Mouse (Mus musculus) heart, embryonic 13.5 days (tissue): Measurements from ENCODE around the gene Kiss1r. TPM values are rescaled to one million over a fixed set of nuclear protein-coding genes. Genes with fewer than 3 reads are reported as not detected.
A peak's percentile ranks its signal among the peaks of the same experiment; 100 is the strongest.

Source experiments
- ATAC-seq: fragments of 200-750 bp; cut with Nextera tagmentation; 2 replicates; pipeline ENCODE4 v1.8.0; 2017; ENCODE audit warnings: moderate TSS enrichment; ENCODE audit not compliant: insufficient number of reproducible peaks, low FRiP score, low TSS enrichment; ENCODE audit errors: extremely low read depth
- H3K27ac ChIP-seq: fragments of 300-500 bp; sonication (generic); replicated peaks from 2 replicates; pipeline ENCODE4 v1.5.1; 2015; ENCODE audit warnings: moderate library complexity, mild to moderate bottlenecking, inconsistent platforms
- H3K27me3 ChIP-seq: fragments of 300-500 bp; sonication (generic); replicated peaks from 2 replicates; pipeline ENCODE4 v1.6.1; 2015; ENCODE audit warnings: mild to moderate bottlenecking, inconsistent platforms
- H3K36me3 ChIP-seq: fragments of 300-500 bp; sonication (generic); 2 replicates; pipeline ENCODE4 v1.6.1; 2015; ENCODE audit warnings: mild to moderate bottlenecking, inconsistent platforms
- H3K4me1 ChIP-seq: fragments of 300-500 bp; sonication (generic); 2 replicates; pipeline ENCODE4 v1.6.1; 2015; ENCODE audit warnings: inconsistent platforms
- H3K4me2 ChIP-seq: fragments of 300-500 bp; sonication (generic); 2 replicates; pipeline ENCODE4 v1.6.1; 2015; ENCODE audit warnings: inconsistent platforms, mild to moderate bottlenecking, moderate library complexity
- H3K4me3 ChIP-seq: fragments of 300-500 bp; sonication (generic); 2 replicates; pipeline ENCODE4 v1.5.1; 2015; ENCODE audit warnings: moderate library complexity, mild to moderate bottlenecking, inconsistent platforms
- H3K9ac ChIP-seq: fragments of 300-500 bp; sonication (generic); 2 replicates; pipeline ENCODE4 v1.6.1; 2015; ENCODE audit warnings: inconsistent platforms, mild to moderate bottlenecking, moderate library complexity
- H3K9me3 ChIP-seq: fragments of 300-500 bp; sonication (generic); 2 replicates; pipeline ENCODE4 v1.6.1; 2016; ENCODE audit warnings: inconsistent platforms
- WGBS: fragments of 180-500 bp; shearing (Covaris S2); methylation state at CpG from one replicate; pipeline ENCODE4 v1.1.7; 2015; ENCODE audit warnings: mixed read lengths; 5-methylcytosine and 5-hydroxymethylcytosine counted together
- polyA plus RNA-seq: library from polyadenylated mRNA; unstranded; fragments of >200 nt; fragmentation: Nextera tagmentation; extraction: Ambion mirVana; gene quantifications from 2 replicates; pipeline ENCODE4 v1.2.1, GENCODE M21; 2015

Kiss1r gene
- polyA plus RNA-seq, 1 experiment from 2014 or later, result 0.67 TPM

- Histone ChIP-seq H3K9ac (no peak overlapping the region), H3K9me3 (no peaks in the 10 kb centered on the region), H3K4me3 (no peak overlapping the region), H3K27me3 (no peaks in the 10 kb centered on the region), H3K4me2 (no peak overlapping the region), H3K36me3 (peaks cover 81% of the 10 kb centered on the region), H3K27ac (no peak overlapping the region), H3K4me1 (peaks cover 7% of the 10 kb centered on the region; the same call in 1 of the 2 replicates)
- ATAC-seq, result no peak
- WGBS, result 48% methylated on average over 20 of the region's 20 CpGs
Measured at GRCm38 (mm10) chr10:79897316-79898245, 19.2 kb upstream of the Kiss1r start.

- no peaks in the 10 kb centered on the region for H3K4me1 ChIP-seq
- H3K9me3 ChIP-seq, result no peaks in the 10 kb centered on the region
- H3K27me3 ChIP-seq, result no peaks in the 10 kb centered on the region
- peaks cover 97% of the 10 kb centered on the region for H3K36me3 ChIP-seq
- no peak overlapping the region for H3K4me2 ChIP-seq
- no peak overlapping the region for H3K27ac ChIP-seq
- no peak overlapping the region for H3K9ac ChIP-seq
- no peak overlapping the region for H3K4me3 ChIP-seq
- no peak for ATAC-seq
- 83% methylated on average over 2 of the region's 2 CpGs for WGBS
Measured at GRCm38 (mm10) chr10:79900951-79901410, 15.8 kb upstream of the Kiss1r start.

- no peak overlapping the region for H3K4me2 ChIP-seq
- 94% methylated on average over 9 of the region's 9 CpGs for WGBS
- H3K4me3 ChIP-seq, result no peak overlapping the region
- no peak overlapping the region for H3K27ac ChIP-seq
- no peak for ATAC-seq
- peaks cover 15% of the 10 kb centered on the region for H3K4me1 ChIP-seq
- no peak overlapping the region for H3K9ac ChIP-seq
- no peaks in the 10 kb centered on the region for H3K9me3 ChIP-seq
- no peaks in the 10 kb centered on the region for H3K27me3 ChIP-seq
- peaks cover 70% of the 10 kb centered on the region for H3K36me3 ChIP-seq
Measured at GRCm38 (mm10) chr10:79906712-79907111, 10.1 kb upstream of the Kiss1r start.

GRCm38 (mm10) chr10:79907415-79907814 lies 9.4 kb upstream of the Kiss1r start:
- 91% methylated on average over 10 of the region's 10 CpGs for WGBS
- Histone ChIP-seq H3K36me3 (peaks cover 70% of the 10 kb centered on the region), H3K27ac (no peak overlapping the region), H3K9me3 (no peaks in the 10 kb centered on the region), H3K9ac (peak overlapping the region; percentile 5; the same call in 1 of the 2 replicates), H3K4me3 (peak overlapping the region; percentile 71; the same call in 1 of the 2 replicates), H3K4me1 (peaks cover 15% of the 10 kb centered on the region), H3K27me3 (no peaks in the 10 kb centered on the region), H3K4me2 (peak overlapping the region; percentile 68; the same call in 1 of the 2 replicates)
- ATAC-seq, result no peak

- Histone ChIP-seq H3K9me3 (no peaks in the 10 kb centered on the region), H3K36me3 (peaks cover 70% of the 10 kb centered on the region), H3K9ac (peak within 1 kb of the TSS; percentile 94), H3K4me3 (peak within 1 kb of the TSS; percentile 71), H3K4me2 (peak within 1 kb of the TSS; percentile 68), H3K27ac (peak within 1 kb of the TSS; percentile 92), H3K4me1 (peaks cover 15% of the 10 kb centered on the region), H3K27me3 (no peaks in the 10 kb centered on the region)
- peak; percentile 96 for ATAC-seq
- WGBS, result 1% methylated on average over 52 of the region's 52 CpGs
Measured at GRCm38 (mm10) chr10:79908167-79909091, 8.3 kb upstream of the Kiss1r start, which contains the start of gene Med16. TSS of gene Med16 (minus strand) at chr10:79908923.

- peak overlapping the region; percentile 71 for H3K4me3 ChIP-seq
- H3K27me3 ChIP-seq, result no peaks in the 10 kb centered on the region
- peaks cover 22% of the 10 kb centered on the region for H3K4me1 ChIP-seq
- WGBS, result 24% methylated on average over 14 of the region's 14 CpGs
- peak overlapping the region; percentile 51 for H3K27ac ChIP-seq
- peak overlapping the region; percentile 68 for H3K4me2 ChIP-seq
- no peaks in the 10 kb centered on the region for H3K9me3 ChIP-seq
- peaks cover 62% of the 10 kb centered on the region for H3K36me3 ChIP-seq
- ATAC-seq, result no peak
- peak overlapping the region; percentile 57 for H3K9ac ChIP-seq
Measured at GRCm38 (mm10) chr10:79909092-79909922, 7.5 kb upstream of the Kiss1r start.

GRCm38 (mm10) chr10:79910556-79910955 lies 6.2 kb upstream of the Kiss1r start, which contains the start of gene Gm26602:
TSS of gene Gm26602 (plus strand) at chr10:79910856.
- 95% methylated on average over 4 of the region's 4 CpGs for WGBS
- Histone ChIP-seq H3K27ac (no peak within 1 kb of the TSS), H3K9me3 (no peaks in the 10 kb centered on the region), H3K4me1 (peaks cover 34% of the 10 kb centered on the region), H3K36me3 (peaks cover 50% of the 10 kb centered on the region), H3K4me3 (no peak within 1 kb of the TSS), H3K27me3 (no peaks in the 10 kb centered on the region), H3K9ac (peak within 1 kb of the TSS; percentile 4; the same call in 1 of the 2 replicates), H3K4me2 (no peak within 1 kb of the TSS)
- no peak for ATAC-seq

GRCm38 (mm10) chr10:79912412-79912811 lies 4.4 kb upstream of the Kiss1r start:
- Histone ChIP-seq H3K27me3 (peaks cover 2% of the 10 kb centered on the region), H3K4me2 (no peak overlapping the region), H3K9ac (no peak overlapping the region; the same call in 1 of the 2 replicates), H3K4me3 (no peak overlapping the region), H3K27ac (no peak overlapping the region), H3K9me3 (no peaks in the 10 kb centered on the region), H3K36me3 (peaks cover 32% of the 10 kb centered on the region), H3K4me1 (peaks cover 44% of the 10 kb centered on the region)
- ATAC-seq, result no peak
- 64% methylated on average over 20 of the region's 20 CpGs for WGBS

- WGBS, result 57% methylated on average over 11 of the region's 11 CpGs
- no peak for ATAC-seq
- H3K4me2 ChIP-seq, result peak overlapping the region; percentile 86; the same call in 1 of the 2 replicates
- H3K4me3 ChIP-seq, result 0 out of 2 replicates have a peak overlapping the region, but pooled peaks have one; percentile 6
- H3K27ac ChIP-seq, result no peak overlapping the region
- H3K9me3 ChIP-seq, result no peaks in the 10 kb centered on the region
- peaks cover 21% of the 10 kb centered on the region for H3K27me3 ChIP-seq
- H3K36me3 ChIP-seq, result peaks cover 32% of the 10 kb centered on the region
- peaks cover 50% of the 10 kb centered on the region for H3K4me1 ChIP-seq
- peak overlapping the region; percentile 58 for H3K9ac ChIP-seq
Measured at GRCm38 (mm10) chr10:79914131-79914947, 2.4 kb upstream of the Kiss1r start.
